Mouse (Mus musculus): Measurements from ENCODE around the gene Fubp1. TPM values are rescaled to one million over a fixed set of nuclear protein-coding genes. Genes with fewer than 3 reads are reported as not detected.

Fubp1 gene
- 100 to 1,000 TPM; 197 to 282 (median 262) TPM for polyA plus RNA-seq (2017; shearing (Covaris generic))

- ATAC-seq: peak; percentile 83
These were observed at the start of gene Fubp1, which contains the start of gene Dnajb4 for GRCm38 (mm10) chr3:152209967-152210634. Gene Fubp1 (plus strand): TSS chr3:152210422. Gene Dnajb4 (minus strand): TSS chr3:152210302.

DNA sequence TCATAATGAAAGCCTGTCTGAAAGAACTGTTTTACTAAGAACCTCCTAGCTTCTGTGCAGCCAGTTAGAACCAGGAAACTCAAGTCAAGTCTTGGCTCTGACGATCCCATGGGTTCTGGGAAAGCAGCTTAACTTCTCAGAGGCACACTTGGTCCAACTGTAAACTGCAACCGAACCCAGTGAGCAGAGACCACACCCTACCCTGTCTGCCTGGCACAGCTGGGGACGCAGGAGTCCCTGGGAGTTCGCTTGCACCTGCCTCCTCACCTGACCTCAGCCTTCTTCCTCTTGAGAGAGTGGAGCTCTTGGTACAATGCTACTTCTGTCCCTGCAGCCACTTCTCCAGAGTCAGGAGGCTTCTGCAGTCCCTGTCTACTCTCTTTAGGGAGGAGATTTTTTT, 49.6 kb upstream of the Fubp1 start:
- no peak for ATAC-seq

DNA sequence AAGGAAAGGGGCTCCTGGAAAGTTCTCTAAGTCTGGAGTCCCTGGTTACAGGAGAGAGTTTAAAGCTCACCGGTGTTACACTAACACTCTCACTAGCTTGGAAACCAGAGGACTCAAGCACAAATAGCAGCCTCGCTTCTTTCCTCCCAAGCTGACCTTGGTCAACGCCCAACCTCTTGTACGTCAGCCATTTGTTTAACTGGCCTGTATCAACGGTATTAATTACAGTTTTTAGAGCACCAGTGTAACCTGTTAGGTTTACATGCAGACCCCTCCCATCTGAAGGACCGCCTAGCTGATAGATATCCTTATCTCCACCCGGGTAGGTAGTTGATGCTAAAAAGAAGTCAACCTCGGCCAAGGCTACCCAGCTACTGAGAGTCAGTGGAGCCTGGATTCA, 46.9 kb upstream of the Fubp1 start:
- ATAC-seq: no peak

DNA sequence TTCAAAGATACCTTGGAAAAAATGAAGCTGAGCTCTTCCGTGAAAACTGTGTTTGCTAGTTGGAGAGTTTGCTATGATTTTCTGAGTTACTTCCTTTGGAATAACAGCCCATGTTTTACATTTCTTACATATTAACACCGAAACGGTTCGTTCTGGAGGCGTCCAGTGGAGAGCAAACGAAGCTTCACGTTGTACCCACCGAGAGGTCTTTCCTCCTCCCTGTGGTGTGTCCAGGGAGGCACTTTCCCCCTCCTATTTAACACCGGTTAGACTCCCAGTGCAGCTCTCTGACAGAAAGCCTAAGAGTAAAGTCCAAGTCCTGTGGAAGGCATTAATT, 45.2 kb upstream of the Fubp1 start:
- no peak for ATAC-seq

DNA sequence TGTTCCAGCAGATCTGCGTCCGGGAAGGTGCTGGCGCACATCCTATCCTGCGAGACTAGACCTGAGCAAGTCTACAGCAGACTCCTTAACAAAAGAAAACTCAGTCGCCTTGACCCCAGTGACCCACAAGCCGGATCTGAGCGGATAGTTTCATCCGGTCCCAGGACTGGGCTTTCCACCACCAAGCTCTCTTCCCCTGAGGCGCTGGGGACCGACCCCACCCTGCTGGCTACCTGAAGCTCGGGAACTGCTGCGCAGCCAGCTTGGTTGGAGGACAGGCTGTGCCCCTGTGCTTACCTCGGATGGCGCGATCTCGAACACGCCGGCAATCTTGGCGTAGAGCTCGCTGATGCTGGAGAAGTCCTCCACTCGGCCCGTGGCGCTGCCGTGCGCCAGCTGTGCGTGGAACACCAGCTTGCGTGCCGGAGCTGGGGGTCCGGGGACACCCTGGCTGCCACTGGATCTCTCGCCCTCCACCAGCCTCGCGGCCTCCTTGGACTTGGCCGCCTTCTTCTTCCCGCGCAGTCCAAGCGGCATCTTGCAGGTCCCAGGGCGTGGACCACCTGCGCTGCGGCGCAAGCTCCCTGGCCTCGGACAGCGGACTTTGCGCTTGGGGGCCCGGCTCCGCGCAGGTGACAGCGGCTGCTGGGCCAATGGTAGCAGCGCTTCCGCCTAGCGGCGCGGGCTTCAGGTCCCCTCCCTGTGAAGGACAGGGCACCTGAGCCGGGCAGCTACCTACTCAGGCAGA, 44.7 kb upstream of the Fubp1 start:
- no peak for ATAC-seq

DNA sequence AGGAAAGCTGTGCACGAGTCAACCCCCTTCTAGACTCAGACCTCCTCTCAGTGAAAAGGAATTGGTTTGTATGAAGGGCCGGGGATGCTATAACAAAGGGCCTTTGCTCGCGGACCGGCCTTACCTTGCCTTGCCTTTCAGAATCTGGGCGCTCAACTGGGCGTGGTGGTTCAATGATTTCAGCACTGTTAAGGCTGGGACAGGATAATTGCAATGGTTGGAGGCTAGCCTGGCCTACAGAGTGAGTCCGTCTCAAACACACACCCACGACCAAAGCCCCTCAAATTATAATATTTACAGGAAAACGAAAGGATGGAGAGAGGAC, 44.2 kb upstream of the Fubp1 start, which contains the start of gene Gipc2:
Gene Gipc2 (minus strand): TSS at position 132 of the 325 bp plus-strand sequence.
- ATAC-seq: no peak

- ATAC-seq: no peak
These were observed 43.3 kb upstream of the Fubp1 start for GRCm38 (mm10) chr3:152166699-152167451.

DNA sequence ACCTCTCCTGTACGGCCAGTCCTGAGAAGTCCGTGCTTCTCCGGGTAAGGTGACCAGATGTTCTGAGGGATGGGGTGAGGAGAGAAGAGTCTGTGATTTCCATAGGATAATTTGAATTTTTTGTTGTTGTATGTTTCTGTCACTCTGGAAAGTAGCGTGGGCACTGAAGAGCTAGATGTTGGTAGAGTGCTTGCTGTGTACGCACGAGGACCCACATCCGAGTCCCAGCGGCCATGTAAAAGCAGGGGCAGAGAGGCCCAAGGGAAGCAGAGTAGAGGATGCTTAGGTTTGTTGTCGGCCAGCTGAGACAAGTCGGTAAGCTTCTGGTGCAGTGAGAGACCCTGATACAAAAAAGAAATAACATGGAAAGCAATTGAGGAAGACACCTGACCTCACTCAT, 42.2 kb upstream of the Fubp1 start:
- no peak for ATAC-seq

DNA sequence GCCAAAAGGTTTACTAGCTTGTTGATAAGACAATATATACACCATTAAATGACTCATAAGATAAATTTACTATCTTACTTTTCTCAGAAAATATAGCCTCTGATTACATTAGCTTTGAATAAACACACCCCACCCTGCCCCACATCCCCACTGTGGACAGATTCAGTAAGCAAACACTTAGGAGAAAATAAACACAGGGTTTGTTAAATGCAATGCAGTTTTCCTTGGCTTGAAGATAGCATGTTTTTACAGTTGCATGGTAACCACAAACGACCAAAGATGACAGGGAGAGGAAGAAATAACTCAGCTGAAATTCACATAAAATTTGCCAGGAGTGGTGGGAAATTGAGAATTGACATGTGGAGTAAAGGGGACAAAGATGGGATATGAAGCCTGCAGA, 39.8 kb upstream of the Fubp1 start:
- no peak for ATAC-seq

- no peak for ATAC-seq
These were observed 39.0 kb upstream of the Fubp1 start for GRCm38 (mm10) chr3:152171236-152171635.

- no peak for ATAC-seq
These were observed 38.4 kb upstream of the Fubp1 start for GRCm38 (mm10) chr3:152171862-152172261.

DNA sequence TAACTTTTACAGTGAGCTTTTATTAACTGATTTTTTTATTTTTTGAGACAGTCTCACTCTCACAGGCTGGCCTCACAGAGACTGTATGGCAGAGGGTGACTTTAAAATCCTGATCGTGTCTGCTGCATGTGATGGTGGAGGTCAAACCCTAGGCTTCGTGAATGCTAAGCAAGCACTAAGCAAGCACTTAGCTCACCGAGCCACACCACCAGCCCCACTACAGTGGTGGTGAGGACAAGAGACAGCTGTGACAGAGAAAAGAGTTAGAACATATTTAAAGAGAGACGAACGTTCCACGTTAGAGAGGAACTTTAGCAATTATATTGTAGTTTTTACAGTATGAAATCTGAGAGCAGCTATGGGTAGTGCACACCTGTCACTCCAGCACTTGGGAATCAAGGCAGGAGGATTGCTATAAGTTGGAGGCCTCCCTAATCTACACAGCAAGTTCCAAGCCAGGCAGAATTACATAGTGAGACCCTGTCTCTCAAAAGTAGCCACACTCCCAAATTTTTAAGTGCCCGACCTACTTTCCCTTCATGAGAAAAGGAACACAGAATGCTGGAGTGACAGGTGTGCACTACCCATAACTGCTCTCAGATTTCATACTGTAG, 37.8 kb upstream of the Fubp1 start:
- no peak for ATAC-seq

DNA sequence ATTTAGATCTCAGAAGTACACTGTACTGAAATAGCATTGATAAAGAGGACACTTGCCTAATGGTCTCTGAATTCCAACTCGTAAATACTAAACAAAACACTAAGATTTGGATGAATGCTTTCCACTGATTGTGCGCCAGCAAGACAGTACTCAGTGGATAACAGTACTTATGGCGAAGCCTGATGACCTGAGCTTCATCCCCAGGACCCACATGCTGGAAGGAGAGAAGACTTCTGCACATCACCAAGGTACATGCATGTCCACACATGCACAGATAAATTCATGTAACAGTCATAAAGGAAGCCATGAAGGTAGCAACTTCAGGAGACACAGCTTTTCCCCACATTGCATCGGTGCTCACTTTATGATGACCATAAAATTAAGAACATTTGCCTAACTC, 31.4 kb upstream of the Fubp1 start:
- no peak for ATAC-seq

DNA sequence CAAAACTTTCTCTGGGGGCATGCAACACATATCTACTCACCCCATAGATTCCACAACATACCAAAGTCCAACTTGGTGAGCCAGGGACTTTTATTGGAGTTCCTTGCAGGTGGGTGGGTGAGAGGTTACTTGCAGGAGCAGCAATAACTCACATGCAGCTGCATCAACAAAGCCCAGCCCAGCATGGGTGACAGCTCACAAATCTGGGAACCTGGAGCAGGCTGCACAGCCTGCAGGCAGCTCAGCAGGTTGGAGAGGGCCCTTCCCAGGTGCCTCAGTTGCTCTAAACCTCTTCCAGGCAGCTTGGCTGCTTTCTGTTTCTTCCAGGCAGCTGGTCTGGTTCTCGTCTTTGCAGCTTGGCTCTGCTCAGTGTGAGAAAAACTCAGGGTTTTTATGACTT, 30.9 kb upstream of the Fubp1 start:
- ATAC-seq: no peak

GRCm38 (mm10) chr3:152180624-152181023, 29.6 kb upstream of the Fubp1 start:
- ATAC-seq: no peak

- no peak for ATAC-seq
These were observed 26.7 kb upstream of the Fubp1 start for GRCm38 (mm10) chr3:152183522-152183921.

- no peak for ATAC-seq
These were observed 24.1 kb upstream of the Fubp1 start for GRCm38 (mm10) chr3:152186106-152186505.

DNA sequence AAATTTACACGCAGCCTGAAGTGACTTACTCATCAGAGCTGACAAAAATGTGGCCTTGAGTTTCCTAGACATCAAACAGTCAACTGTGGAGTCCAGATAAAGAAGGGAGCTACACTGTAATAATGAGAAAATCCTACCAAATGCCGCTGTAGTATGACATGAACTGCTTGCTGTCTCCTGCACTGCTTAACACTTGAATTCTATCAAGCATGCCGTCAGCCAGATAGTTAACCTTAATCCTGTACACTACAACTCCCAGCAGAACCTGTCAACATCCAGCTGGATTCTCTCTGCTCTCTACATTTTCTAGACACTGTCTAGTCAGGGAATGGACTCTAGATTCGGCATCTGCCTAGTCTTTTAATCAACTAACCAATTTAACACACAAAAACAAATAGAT, 20.9 kb upstream of the Fubp1 start:
- ATAC-seq: no peak

- no peak for ATAC-seq
These were observed 19.3 kb upstream of the Fubp1 start for GRCm38 (mm10) chr3:152190679-152191477.

- ATAC-seq: no peak
These were observed 18.4 kb upstream of the Fubp1 start for GRCm38 (mm10) chr3:152191791-152192237.

- ATAC-seq: no peak
These were observed 17.8 kb upstream of the Fubp1 start for GRCm38 (mm10) chr3:152192238-152192931.

GRCm38 (mm10) chr3:152193177-152193576, 17.0 kb upstream of the Fubp1 start:
- peak; percentile 2 for ATAC-seq
